Mouse (Mus musculus) cerebellum, adult 2 months (tissue): Measurements from ENCODE around the gene Mymk.

Source experiments
- CTCF ChIP-seq: fragments of 200-500 bp; IDR thresholded peaks from 2 replicates; pipeline ENCODE4 v1.5.1; 2011; ENCODE audit warnings: low read depth, mild to moderate bottlenecking, control low read depth, low read length, moderate library complexity, borderline replicate concordance; ENCODE audit not compliant: insufficient read depth
- POLR2A ChIP-seq: fragments of 200-500 bp; IDR thresholded peaks from 2 replicates; pipeline ENCODE4 v1.6.1; 2011; ENCODE audit warnings: low read length, control low read depth, borderline replicate concordance; ENCODE audit not compliant: insufficient read depth

GRCm38 (mm10) chr2:27059187-27059586 lies 12.8 kb downstream of the Mymk start:
- TF ChIP-seq CTCF: no peak
- no peak for TF ChIP-seq POLR2A
